Mouse (Mus musculus) B cell, adult 2 months (primary cell): ENCODE results near the gene Mettl26.

Experiments
- DNase-seq, 2 experiments: peaks; one replicate each; pipeline ENCODE4 v3.0.0; 2022

The Mettl26 gene

GRCm38 (mm10) chr17:25837533-25837932 lies 37.3 kb upstream of the Mettl26 start:
- no peak for DNase-seq

GRCm38 (mm10) chr17:25838904-25839303 lies 36.0 kb upstream of the Mettl26 start:
- DNase-seq, result no peak

- DNase-seq, result no peak
These were observed 35.2 kb upstream of the Mettl26 start for GRCm38 (mm10) chr17:25839455-25840235.

GRCm38 (mm10) chr17:25840519-25840918 lies 34.4 kb upstream of the Mettl26 start:
- no peak for DNase-seq

GRCm38 (mm10) chr17:25841117-25841880 lies 33.6 kb upstream of the Mettl26 start, which contains the start of gene Gm20683:
Gene Gm20683 (minus strand): TSS chr17:25841763.
- DNase-seq, result no peak

GRCm38 (mm10) chr17:25842509-25842908 lies 32.4 kb upstream of the Mettl26 start:
- DNase-seq, result no peak

GRCm38 (mm10) chr17:25843122-25843521 lies 31.8 kb upstream of the Mettl26 start:
- no peak for DNase-seq

GRCm38 (mm10) chr17:25843636-25844395 lies 31.1 kb upstream of the Mettl26 start:
- no peak for DNase-seq

- peak; percentile 96 to 97 for DNase-seq
These were observed 30.4 kb upstream of the Mettl26 start, which contains the start of gene Rhot2 for GRCm38 (mm10) chr17:25844396-25844901. Gene Rhot2 (minus strand): TSS chr17:25844851.

- no peak for DNase-seq
These were observed 14.6 kb upstream of the Mettl26 start for GRCm38 (mm10) chr17:25860229-25860628.

GRCm38 (mm10) chr17:25860832-25861703 lies 13.8 kb upstream of the Mettl26 start, which contains the start of gene Wdr90:
Gene Wdr90 (minus strand): TSS chr17:25861501.
- DNase-seq, result peak; percentile 89 to 90

GRCm38 (mm10) chr17:25861704-25862612 lies 12.9 kb upstream of the Mettl26 start:
- no peak for DNase-seq

- no peak for DNase-seq
These were observed 11.2 kb upstream of the Mettl26 start for GRCm38 (mm10) chr17:25863681-25864080.

GRCm38 (mm10) chr17:25864311-25864710 lies 10.6 kb upstream of the Mettl26 start:
- no peak for DNase-seq

- DNase-seq, result no peak
These were observed 9.6 kb upstream of the Mettl26 start for GRCm38 (mm10) chr17:25865288-25865687.

- DNase-seq, result no peak
These were observed 8.7 kb upstream of the Mettl26 start for GRCm38 (mm10) chr17:25866172-25866571.

- DNase-seq, result no peak
These were observed 7.4 kb upstream of the Mettl26 start for GRCm38 (mm10) chr17:25867509-25867835.

GRCm38 (mm10) chr17:25867836-25868600 lies 6.9 kb upstream of the Mettl26 start:
- no peak for DNase-seq

- peak; percentile 52 to 55 for DNase-seq
These were observed 6.2 kb upstream of the Mettl26 start, which contains the start of gene Mcrip2 for GRCm38 (mm10) chr17:25868601-25869191. Gene Mcrip2 (minus strand): TSS chr17:25868764.

- DNase-seq, result no peak
These were observed 5.4 kb upstream of the Mettl26 start for GRCm38 (mm10) chr17:25869498-25869897.
